Mouse (Mus musculus) ES-E14 (cell line): Measurements from ENCODE around the gene Elf1.

ENCODE experiments used
- CHD2 ChIP-seq: IDR thresholded peaks from 2 replicates; pipeline ENCODE4 v1.6.1; 2014; ENCODE audit warnings: mild to moderate bottlenecking, low read depth, low read length, inconsistent platforms
- HCFC1 ChIP-seq: IDR thresholded peaks from 2 replicates; pipeline ENCODE4 v1.6.1; 2012; ENCODE audit warnings: low read length, inconsistent platforms, borderline replicate concordance; ENCODE audit not compliant: insufficient read depth
- MAFK ChIP-seq: IDR thresholded peaks from 2 replicates; pipeline ENCODE4 v1.6.1; 2014; ENCODE audit warnings: mild to moderate bottlenecking, low read depth, low read length, inconsistent platforms; ENCODE audit not compliant: insufficient read depth
- ZC3H11A ChIP-seq: IDR thresholded peaks from 2 replicates; pipeline ENCODE4 v1.6.1; 2012; ENCODE audit warnings: low read depth, mild to moderate bottlenecking, inconsistent platforms, low read length, borderline replicate concordance
- ZNF384 ChIP-seq: IDR thresholded peaks from 2 replicates; pipeline ENCODE4 v1.6.1; 2012; ENCODE audit warnings: low read depth, low read length, inconsistent platforms

- TF ChIP-seq HCFC1 (no peak), MAFK (no peak), ZC3H11A (no peak), CHD2 (no peak), ZNF384 (no peak)
Observed at GRCm38 (mm10) chr14:79549343-79549742, 68.3 kb downstream of the Elf1 start.
